Mouse (Mus musculus) inflammation-experienced regulatory T-cells (primary cell): ENCODE results near the gene Cfap44. TPM values are rescaled to one million over a fixed set of nuclear protein-coding genes. Genes with fewer than 3 reads are reported as not detected.

Experiments
- polyA plus RNA-seq, 2 experiments: library from polyadenylated mRNA; unstranded; fragments of 100-300 nt; shearing (Covaris generic); gene quantifications; one replicate each; pipeline ENCODE4 v1.2.1; 2017

The Cfap44 gene
- under 1 TPM; 0.11 to 0.18 TPM for polyA plus RNA-seq

GRCm38 (mm10) chr16:44394577-44395243 is at the start of gene Cfap44:
TSS of gene Cfap44 (plus strand) at chr16:44394796.

GRCm38 (mm10) chr16:44347071-44347901 is 47.3 kb upstream of the Cfap44 start, which contains the start of gene Spice1:
TSS of gene Spice1 (plus strand) at chr16:44347121.

Other genes with a start within 250 kb of the Cfap44 start
- gene Usf3, start 221.6 kb upstream of the Cfap44 start, polyA plus RNA-seq: 1 to 10 TPM; 3.2 to 5.2 TPM
- 100 to 1,000 TPM in 1 of 2 experiments, 10 to 100 TPM in 1; 59.5 to 103 TPM for gene Sidt1, start 61.6 kb upstream of the Cfap44 start, polyA plus RNA-seq
- 10 to 100 TPM; 21.9 to 50.7 TPM for gene Spice1, start 47.7 kb upstream of the Cfap44 start, polyA plus RNA-seq
- 1 to 10 TPM in 1 of 2 experiments, under 1 TPM in 1; 0.18 to 1.3 TPM for gene Boc, start 164.1 kb downstream of the Cfap44 start, polyA plus RNA-seq